Mouse (Mus musculus): ENCODE data around the gene Arpp21. TPM values are rescaled to one million over a fixed set of nuclear protein-coding genes. Genes with fewer than 3 reads are reported as not detected.
A peak's percentile ranks its signal among the peaks of the same experiment; 100 is the strongest.

The Arpp21 gene
- total and polyA plus RNA-seq, 2 experiments from 2014 or later = 58.5 to 91.3 TPM

DNA sequence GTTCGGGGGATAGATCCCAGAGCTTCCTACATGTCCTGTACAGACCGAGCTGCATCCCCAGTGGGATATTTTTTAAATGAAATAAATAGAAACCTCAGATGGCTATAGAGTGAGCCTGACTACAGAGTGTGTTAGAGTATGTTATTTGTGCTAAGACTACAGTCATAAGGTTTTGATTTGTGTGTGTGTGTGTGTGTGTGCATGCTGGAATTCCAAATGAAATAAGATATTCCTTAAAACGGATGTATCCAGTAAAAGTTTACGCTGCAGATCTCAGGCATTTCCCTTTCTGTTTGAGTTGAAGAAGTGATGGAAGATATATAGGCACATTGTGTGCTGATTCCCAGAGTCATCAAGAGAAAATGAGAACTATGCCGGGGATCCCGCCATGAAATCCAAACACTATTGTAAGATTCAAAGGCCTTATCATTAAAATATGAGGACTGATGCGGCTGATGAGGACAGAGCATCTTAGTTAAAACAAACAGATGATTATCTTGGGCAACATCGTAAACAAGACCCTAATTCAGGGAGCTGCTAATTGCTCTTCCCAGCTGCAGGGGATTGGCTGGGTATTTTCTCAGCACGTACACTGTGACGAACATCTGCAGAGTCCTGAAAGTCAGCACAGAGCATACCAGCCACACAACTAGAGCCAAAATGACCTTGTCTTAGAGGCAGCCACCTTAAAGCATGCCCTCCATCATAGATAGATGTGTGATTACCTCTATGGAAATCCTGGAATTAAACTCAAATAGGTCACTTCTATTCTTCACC lies 20.5 kb downstream of the Arpp21 start:
- Histone ChIP-seq H3K9ac (replicated peaks; ENCODE audit: low read length, poor library complexity, severe bottlenecking) (no peak overlapping the region), H3K4me1 (ENCODE audit: insufficient read depth, low read length) (no peaks in the 10 kb centered on the region), H3K9me3 (ENCODE audit: low read length) (no peaks in the 10 kb centered on the region), H3K36me3 (ENCODE audit: insufficient read depth, low read length) (0 out of 2 replicates have a peak, but pooled peaks cover 3% of the 10 kb centered on the region), H3K27ac (ENCODE audit: low read depth, low read length) (no peak overlapping the region), H3K4me3 (ENCODE audit: low read depth, low read length) (no peak overlapping the region), H3K4me2 (ENCODE audit: low read depth, low read length, poor library complexity, severe bottlenecking) (no peak overlapping the region), H3K27me3 (ENCODE audit: insufficient read depth, low read length) (no peaks in the 10 kb centered on the region)
- ATAC-seq (ENCODE audit: low FRiP score) = no peak
- WGBS = 78% methylated on average over 10 of the region's 10 CpGs
- no peak for TF ChIP-seq CTCF (IDR thresholded peaks at IDR 0.05)
- no peak for DNase-seq (ENCODE audit: low spot score)

GRCm38 (mm10) chr9:112213411-112214255 lies 22.1 kb downstream of the Arpp21 start:
- Histone ChIP-seq H3K27me3 (ENCODE audit: insufficient read depth, low read length) (no peaks in the 10 kb centered on the region), H3K4me2 (ENCODE audit: low read depth, low read length, poor library complexity, severe bottlenecking) (no peak overlapping the region), H3K36me3 (ENCODE audit: insufficient read depth, low read length) (0 out of 2 replicates have a peak, but pooled peaks cover 3% of the 10 kb centered on the region), H3K4me3 (ENCODE audit: low read depth, low read length) (no peak overlapping the region), H3K9me3 (ENCODE audit: low read length) (no peaks in the 10 kb centered on the region), H3K27ac (ENCODE audit: low read depth, low read length) (no peak overlapping the region), H3K9ac (replicated peaks; ENCODE audit: low read length, poor library complexity, severe bottlenecking) (no peak overlapping the region), H3K4me1 (ENCODE audit: insufficient read depth, low read length) (no peaks in the 10 kb centered on the region)
- DNase-seq (ENCODE audit: low spot score) (no peak), ATAC-seq (ENCODE audit: low FRiP score) (no peak)
- peak; percentile 58 for TF ChIP-seq CTCF (IDR thresholded peaks at IDR 0.05)
- WGBS = 74% methylated on average over 10 of the region's 10 CpGs

GRCm38 (mm10) chr9:112209803-112210202 lies 25.9 kb downstream of the Arpp21 start:
- no peak for DNase-seq (ENCODE audit: low spot score)
- Histone ChIP-seq H3K27ac (ENCODE audit: low read depth, low read length) (no peak overlapping the region), H3K36me3 (ENCODE audit: insufficient read depth, low read length) (no peaks in the 10 kb centered on the region), H3K9me3 (ENCODE audit: low read length) (no peaks in the 10 kb centered on the region), H3K4me3 (ENCODE audit: low read depth, low read length) (no peak overlapping the region), H3K27me3 (ENCODE audit: insufficient read depth, low read length) (no peaks in the 10 kb centered on the region), H3K4me1 (ENCODE audit: insufficient read depth, low read length) (no peaks in the 10 kb centered on the region), H3K4me2 (ENCODE audit: low read depth, low read length, poor library complexity, severe bottlenecking) (no peak overlapping the region), H3K9ac (replicated peaks; ENCODE audit: low read length, poor library complexity, severe bottlenecking) (no peak overlapping the region)
- ATAC-seq (ENCODE audit: low FRiP score) = no peak
- TF ChIP-seq CTCF (IDR thresholded peaks at IDR 0.05) = no peak
- WGBS = 47% methylated on average over 3 of the region's 3 CpGs

GRCm38 (mm10) chr9:112207767-112208166 lies 28.0 kb downstream of the Arpp21 start:
- Histone ChIP-seq H3K9ac (replicated peaks; ENCODE audit: low read length, poor library complexity, severe bottlenecking) (no peak overlapping the region), H3K27me3 (ENCODE audit: insufficient read depth, low read length) (no peaks in the 10 kb centered on the region), H3K27ac (ENCODE audit: low read depth, low read length) (peak overlapping the region; percentile 47), H3K9me3 (ENCODE audit: low read length) (no peaks in the 10 kb centered on the region), H3K4me3 (ENCODE audit: low read depth, low read length) (no peak overlapping the region), H3K36me3 (ENCODE audit: insufficient read depth, low read length) (no peaks in the 10 kb centered on the region), H3K4me2 (ENCODE audit: low read depth, low read length, poor library complexity, severe bottlenecking) (no peak overlapping the region), H3K4me1 (ENCODE audit: insufficient read depth, low read length) (no peaks in the 10 kb centered on the region)
- ATAC-seq (ENCODE audit: low FRiP score) (peak; percentile 93), DNase-seq (ENCODE audit: low spot score) (peak; percentile 89)
- TF ChIP-seq CTCF (IDR thresholded peaks at IDR 0.05) = no peak
- WGBS = 12% methylated on average over 4 of the region's 4 CpGs

DNA sequence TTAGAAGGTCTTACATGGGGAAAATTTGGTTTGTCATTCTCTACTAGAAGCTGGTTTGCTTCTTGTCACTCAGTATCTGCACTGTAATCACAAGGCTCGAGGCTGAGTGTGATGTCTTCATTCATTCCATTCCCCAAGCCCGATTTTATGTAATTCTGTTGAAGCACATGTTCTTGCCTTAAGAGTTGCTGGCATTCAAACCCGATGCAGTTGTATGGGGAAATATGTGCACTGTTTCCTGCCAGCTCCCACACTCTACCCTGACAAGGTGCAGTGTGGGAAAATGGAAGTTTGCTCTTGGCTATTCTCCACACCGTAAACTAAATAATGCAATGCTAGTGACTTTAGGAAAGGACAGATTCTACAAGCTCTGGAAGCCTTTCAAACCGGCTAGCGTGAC lies 37.4 kb downstream of the Arpp21 start:
- H3K9me3 ChIP-seq (ENCODE audit: low read length) = no peaks in the 10 kb centered on the region
- no peak for ATAC-seq (ENCODE audit: low FRiP score)
- no peak for TF ChIP-seq CTCF (IDR thresholded peaks at IDR 0.05)
- H3K27me3 ChIP-seq (ENCODE audit: insufficient read depth, low read length) = no peaks in the 10 kb centered on the region
- H3K36me3 ChIP-seq (ENCODE audit: insufficient read depth, low read length) = no peaks in the 10 kb centered on the region
- no peak overlapping the region for H3K9ac ChIP-seq (replicated peaks; ENCODE audit: low read length, poor library complexity, severe bottlenecking)
- DNase-seq (ENCODE audit: low spot score) = no peak
- no peak overlapping the region for H3K4me2 ChIP-seq (ENCODE audit: low read depth, low read length, poor library complexity, severe bottlenecking)
- H3K4me3 ChIP-seq (ENCODE audit: low read depth, low read length) = no peak overlapping the region
- no peak overlapping the region for H3K27ac ChIP-seq (ENCODE audit: low read depth, low read length)
- WGBS = 70% methylated on average over 6 of the region's 6 CpGs
- peaks cover 7% of the 10 kb centered on the region; the same call in 1 of the 2 replicates for H3K4me1 ChIP-seq (ENCODE audit: insufficient read depth, low read length)

DNA sequence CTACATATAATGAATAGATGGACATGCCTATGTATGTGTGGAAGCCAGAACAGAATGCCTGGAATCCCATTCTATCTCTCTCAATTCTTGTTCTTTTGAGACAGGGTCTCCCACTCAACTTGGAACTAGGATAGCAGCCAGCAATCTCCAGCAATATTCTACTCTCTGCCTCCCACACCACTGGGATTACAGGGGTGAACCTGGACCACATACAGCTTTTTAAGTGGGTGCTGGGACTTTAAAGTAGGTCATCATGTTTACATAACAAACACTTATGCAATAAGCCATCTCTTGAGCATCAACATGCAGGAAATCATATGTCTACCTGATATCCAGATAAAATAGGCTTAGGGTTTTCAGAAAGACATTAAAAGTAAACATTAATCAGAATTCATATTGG lies 41.7 kb downstream of the Arpp21 start:
- peaks cover 10% of the 10 kb centered on the region; the same call in 1 of the 2 replicates for H3K4me1 ChIP-seq (ENCODE audit: insufficient read depth, low read length)
- no peak for DNase-seq (ENCODE audit: low spot score)
- no peak overlapping the region for H3K27ac ChIP-seq (ENCODE audit: low read depth, low read length)
- H3K4me3 ChIP-seq (ENCODE audit: low read depth, low read length) = no peak overlapping the region
- no peaks in the 10 kb centered on the region for H3K27me3 ChIP-seq (ENCODE audit: insufficient read depth, low read length)
- H3K4me2 ChIP-seq (ENCODE audit: low read depth, low read length, poor library complexity, severe bottlenecking) = no peak overlapping the region
- no peak for TF ChIP-seq CTCF (IDR thresholded peaks at IDR 0.05)
- no peak overlapping the region for H3K9ac ChIP-seq (replicated peaks; ENCODE audit: low read length, poor library complexity, severe bottlenecking)
- no peaks in the 10 kb centered on the region for H3K36me3 ChIP-seq (ENCODE audit: insufficient read depth, low read length)
- H3K9me3 ChIP-seq (ENCODE audit: low read length) = no peaks in the 10 kb centered on the region
- ATAC-seq (ENCODE audit: low FRiP score) = no peak
